Mouse (Mus musculus) B cell, adult (primary cell): ENCODE data around the gene Npcd. TPM values are rescaled to one million over a fixed set of nuclear protein-coding genes. Genes with fewer than 3 reads are reported as not detected.

Experiments
- total RNA-seq: library from RNA; stranded (reverse); gene quantifications from 4 replicates; pipeline ENCODE4 v1.2.4, GENCODE M21; 2023; ENCODE audit not compliant: inconsistent age

Npcd gene
- total RNA-seq, result not detected in 4 replicates

DNA sequence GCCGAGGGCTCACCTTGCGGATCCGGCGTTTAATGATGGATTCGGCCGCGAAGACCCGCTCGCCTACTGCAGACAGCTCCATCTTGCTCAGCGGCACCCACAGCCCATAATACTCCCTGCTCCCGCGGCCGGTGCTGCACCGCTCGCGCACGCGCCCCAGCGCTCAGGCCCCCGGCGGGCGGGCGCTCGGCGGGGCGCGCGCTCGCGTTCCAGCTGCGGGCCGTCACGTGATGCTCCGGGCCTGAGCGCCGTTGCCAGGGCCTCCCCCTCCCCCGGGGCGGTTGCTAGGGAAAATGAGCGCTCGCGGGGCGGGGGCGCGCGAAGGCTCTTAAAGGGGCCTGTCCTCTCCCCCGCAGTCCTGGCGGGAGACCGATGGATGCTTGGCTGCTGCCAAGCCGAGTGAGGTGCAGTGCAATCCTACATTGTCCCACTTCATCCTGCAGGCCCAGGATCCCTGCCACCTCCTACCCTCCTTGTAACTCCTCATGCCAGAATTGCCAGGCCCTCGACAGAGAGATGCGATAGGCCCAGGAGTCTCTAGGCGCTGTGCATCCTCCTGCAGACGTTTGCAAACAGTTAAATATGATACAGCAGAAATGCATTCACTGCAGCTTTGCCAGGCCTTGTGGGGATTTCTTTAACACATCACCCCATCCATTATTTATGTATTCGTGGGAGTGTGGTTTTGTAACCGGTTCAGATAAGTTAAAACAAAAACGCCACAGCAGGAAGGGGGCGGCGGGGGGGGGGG, at the start of gene Npcd, which contains the start of gene Cbx6:
TSS of gene Npcd (minus strand) at position 108 of the 751 bp plus-strand sequence.
TSS of gene Cbx6 (minus strand) at position 559 of the 751 bp plus-strand sequence.

GRCm38 (mm10) chr15:79804352-79805071, 29.5 kb downstream of the Npcd start, which contains the start of gene Nptxr:
TSS of gene Nptxr (minus strand) at chr15:79804766.

GRCm38 (mm10) chr15:79777749-79778148, 56.3 kb downstream of the Npcd start, which contains the start of gene Dnal4:
TSS of gene Dnal4 (minus strand) at chr15:79777849.

GRCm38 (mm10) chr15:79741921-79742705, 91.9 kb downstream of the Npcd start, which contains the start of gene Sun2:
TSS of gene Sun2 (minus strand) at chr15:79742536.

Other genes starting within 250 kb of the Npcd start
- gene Dmc1, start 229.1 kb downstream of the Npcd start, total RNA-seq, result 0.30 to 0.39 TPM in 2 of 4 replicates, not detected in the others
- 2.1 to 2.4 TPM (median 2.3 TPM) in 4 replicates for gene Fam227a, start 175.3 kb downstream of the Npcd start, total RNA-seq
- gene Cby1, start 175.0 kb downstream of the Npcd start, total RNA-seq, result 6.6 to 9.5 TPM (median 6.8 TPM) in 4 replicates
- 95.1 to 108 TPM (median 104 TPM) in 4 replicates for gene Tomm22, start 163.4 kb downstream of the Npcd start, total RNA-seq
- 24.3 to 26.6 TPM (median 25.1 TPM) in 4 replicates for gene Josd1, start 146.3 kb downstream of the Npcd start, total RNA-seq
- gene Gtpbp1, start 143.4 kb downstream of the Npcd start, total RNA-seq, result 61.4 to 79.2 TPM (median 74.3 TPM) in 4 replicates
- gene Sun2, start 91.7 kb downstream of the Npcd start, total RNA-seq, result 382 to 466 TPM (median 439 TPM) in 4 replicates
- 8.2 to 12.4 TPM (median 9.5 TPM) in 4 replicates for gene Dnal4, start 56.4 kb downstream of the Npcd start, total RNA-seq
- gene Nptxr, start 29.5 kb downstream of the Npcd start, total RNA-seq, result 0.10 to 0.75 TPM (median 0.31 TPM) in 4 replicates
- gene Cbx6, start 451 bp upstream of the Npcd start, total RNA-seq, result 11.3 to 16.7 TPM (median 14.5 TPM) in 4 replicates
- 346 to 372 TPM (median 358 TPM) in 4 replicates for gene Apobec3, start 57.4 kb upstream of the Npcd start, total RNA-seq
- 98.3 to 113 TPM (median 110 TPM) in 4 replicates for gene Cbx7, start 136.9 kb upstream of the Npcd start, total RNA-seq
- gene Pdgfb, start 180.7 kb upstream of the Npcd start, total RNA-seq, result 0.42 to 1.4 TPM (median 0.93 TPM) in 3 of 4 replicates, not detected in the other